Mouse (Mus musculus) liver, embryonic 14.5 days (tissue): ENCODE results near the gene Ntn1. TPM values are rescaled to one million over a fixed set of nuclear protein-coding genes. Genes with fewer than 3 reads are reported as not detected.
A peak's percentile ranks its signal among the peaks of the same experiment; 100 is the strongest.

Experiments used
- ATAC-seq: fragments of 200-750 bp; cut with Nextera tagmentation; 2 replicates; pipeline ENCODE4 v1.8.0; 2017; ENCODE audit warnings: moderate number of reproducible peaks, mild to moderate bottlenecking, moderate library complexity; ENCODE audit not compliant: insufficient read depth
- DNase-seq, 3 experiments: peaks; one replicate each; pipeline ENCODE4 v3.0.0-alpha.2; 2012 to 2013; ENCODE audit warnings: low read depth in 3 of 3, low spot score in 3 of 3
- H3K27ac ChIP-seq: fragments of 300-500 bp; sonication (generic); 2 replicates; pipeline ENCODE4 v1.5.1; 2014; ENCODE audit warnings: moderate library complexity, mild to moderate bottlenecking, control low read depth, inconsistent platforms
- H3K27me3 ChIP-seq: fragments of 300-500 bp; sonication (generic); 2 replicates; pipeline ENCODE4 v1.6.1; 2014; ENCODE audit warnings: mild to moderate bottlenecking, low read length, moderate library complexity; ENCODE audit not compliant: control insufficient read depth, insufficient read depth
- H3K36me3 ChIP-seq: fragments of 300-500 bp; sonication (generic); replicated peaks from 2 replicates; pipeline ENCODE4 v1.6.1; 2014; ENCODE audit warnings: low read depth; ENCODE audit not compliant: control insufficient read depth, insufficient read depth
- H3K4me1 ChIP-seq, 2 experiments: fragments of 200-500 bp in 1 of 2; fragments of 300-500 bp in 1 of 2; sonication (generic) in 1 of 2; replicated peaks; 2 replicates each; pipeline ENCODE4 v1.6.1; 2012 to 2014; ENCODE audit warnings: antibody characterized with exemption in 1 of 2, inconsistent platforms in 1 of 2, low read length in 1 of 2; ENCODE audit not compliant: control insufficient read depth in 2 of 2, insufficient read depth in 2 of 2
- H3K4me2 ChIP-seq: fragments of 300-500 bp; sonication (generic); 2 replicates; pipeline ENCODE4 v1.6.1; 2014; ENCODE audit warnings: low read depth, mild to moderate bottlenecking, control low read depth, moderate library complexity
- H3K4me3 ChIP-seq, 2 experiments: fragments of 200-500 bp in 1 of 2; fragments of 300-500 bp in 1 of 2; sonication (generic) in 1 of 2; 2 replicates each; pipeline ENCODE4 v1.5.1; 2012 to 2014; ENCODE audit warnings: low read depth in 2 of 2, low read length in 2 of 2, mild to moderate bottlenecking in 2 of 2, control low read depth in 1 of 2, inconsistent platforms in 1 of 2, moderate library complexity in 1 of 2; ENCODE audit not compliant: insufficient read depth in 1 of 2
- H3K9ac ChIP-seq: fragments of 300-500 bp; sonication (generic); replicated peaks from 2 replicates; pipeline ENCODE4 v1.6.1; 2014; ENCODE audit warnings: mild to moderate bottlenecking, control low read depth, moderate library complexity
- H3K9me3 ChIP-seq: fragments of 300-500 bp; sonication (generic); 2 replicates; pipeline ENCODE4 v1.6.1; 2016; ENCODE audit warnings: low read length, mixed read lengths; ENCODE audit not compliant: control insufficient read depth
- CTCF ChIP-seq: IDR thresholded peaks from 2 replicates; pipeline ENCODE4 v1.5.1; 2016; ENCODE audit warnings: antibody characterized with exemption, low read depth, control low read depth
- EP300 ChIP-seq: IDR thresholded peaks from 2 replicates; pipeline ENCODE4 v1.6.1; 2016; ENCODE audit warnings: antibody characterized with exemption, low read depth
- WGBS: fragments of 180-500 bp; shearing (Covaris S2); extraction: QIAGEN DNeasy Blood & Tissue Kit; methylation state at CpG from one replicate; pipeline ENCODE4 v1.1.7; 2014; ENCODE audit not compliant: insufficient replicate concordance; 5-methylcytosine and 5-hydroxymethylcytosine counted together
- polyA plus RNA-seq, 2 experiments: library from polyadenylated mRNA; depleted of rRNA in 1 of 2; stranded (reverse) in 1 of 2; unstranded in 1 of 2; fragments of >200 nt; fragmentation: Nextera tagmentation in 1 of 2; extraction: Ambion mirVana in 1 of 2; gene quantifications; 2 replicates each; pipeline versions ENCODE4 v1.2.1 to v1.2.3; 2012 to 2014

Gene Ntn1
- polyA plus RNA-seq, 2 experiments = 0.06 to 0.15 TPM

DNA sequence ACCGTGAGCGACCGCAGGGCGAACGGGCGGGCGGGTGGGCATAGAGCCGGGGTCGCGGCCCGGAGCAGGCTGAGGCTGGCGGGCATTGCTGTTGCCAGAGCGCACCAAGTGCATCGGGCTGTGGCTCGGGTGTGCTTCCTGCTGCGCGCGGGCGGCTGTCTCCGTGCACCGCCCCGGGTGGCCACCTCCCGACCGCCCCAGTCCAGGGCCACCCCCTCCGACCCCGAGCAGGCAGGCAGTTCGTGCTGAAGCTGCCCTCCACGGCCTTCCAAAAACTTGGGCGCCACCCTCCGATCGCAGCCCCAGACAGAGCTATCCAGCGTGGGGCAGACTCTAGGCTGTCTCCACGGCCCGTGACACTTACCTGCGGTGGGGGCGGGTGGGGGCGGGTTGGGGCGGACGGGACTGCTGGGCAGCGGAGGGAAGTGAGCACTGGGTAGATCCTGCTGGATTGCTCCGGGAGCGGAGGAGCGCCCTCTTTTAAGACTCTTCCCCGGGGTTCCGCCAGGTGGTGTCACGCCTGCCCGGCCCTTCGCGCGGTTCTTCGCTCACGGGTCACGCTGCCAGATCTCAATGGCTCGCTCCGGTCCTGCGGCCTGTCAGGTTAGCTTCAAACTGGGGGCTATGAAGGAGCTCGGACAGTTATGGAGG, 477 bp downstream of the Ntn1 start:
- TF ChIP-seq CTCF (no peak), EP300 (no peak)

DNA sequence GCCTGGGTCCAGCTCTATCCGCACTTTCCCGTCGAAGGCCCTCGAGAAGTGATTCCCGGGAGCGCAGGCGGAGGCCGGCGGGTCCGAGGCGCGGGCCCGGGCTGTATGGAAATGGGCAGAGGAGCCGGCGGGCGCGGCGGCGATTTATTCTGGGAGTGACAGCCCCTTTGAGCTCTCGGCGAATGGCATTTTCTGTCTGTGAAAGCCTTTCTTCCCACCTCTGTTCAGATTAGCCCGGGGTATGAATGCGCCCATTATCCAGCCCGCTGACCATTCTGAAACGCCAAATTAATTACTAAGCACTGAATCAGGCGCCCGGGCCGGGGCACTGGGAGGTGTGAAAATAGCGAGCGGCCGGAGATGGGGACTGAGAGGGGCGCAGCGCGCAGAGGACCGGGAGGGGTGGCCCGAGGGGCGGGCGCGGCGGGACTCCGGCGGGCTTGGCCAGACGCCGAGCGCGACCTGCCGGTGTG, 1.0 kb downstream of the Ntn1 start:
- no peak for DNase-seq
- H3K27ac ChIP-seq = no peak overlapping the region
- ATAC-seq = no peak
- H3K9me3 ChIP-seq = no peaks in the 10 kb centered on the region
- H3K4me2 ChIP-seq = peak overlapping the region; percentile 19
- H3K9ac ChIP-seq = no peak overlapping the region
- H3K36me3 ChIP-seq = no peaks in the 10 kb centered on the region
- TF ChIP-seq EP300 (no peak), CTCF (no peak)
- H3K4me1 ChIP-seq = no peaks in the 10 kb centered on the region
- WGBS = 1% methylated on average over 36 of the region's 47 CpGs
- peaks cover 63% of the 10 kb centered on the region for H3K27me3 ChIP-seq
- H3K4me3 ChIP-seq = peak overlapping the region in 1 of 2 experiments; percentile 11; a peak in 1 of 4 replicates

More for the DNA sequence above, 477 bp downstream of the Ntn1 start:
- Histone ChIP-seq H3K27ac (no peak overlapping the region), H3K4me2 (peak overlapping the region; percentile 19), H3K4me3 (peak overlapping the region in 1 of 2 experiments; percentile 11; a peak in 1 of 4 replicates), H3K27me3 (peaks cover 59% of the 10 kb centered on the region), H3K9me3 (no peaks in the 10 kb centered on the region), H3K4me1 (no peaks in the 10 kb centered on the region), H3K9ac (no peak overlapping the region), H3K36me3 (no peaks in the 10 kb centered on the region)
- no peak for ATAC-seq
- no peak for DNase-seq
- WGBS = 2% methylated on average over 46 of the region's 57 CpGs

DNA sequence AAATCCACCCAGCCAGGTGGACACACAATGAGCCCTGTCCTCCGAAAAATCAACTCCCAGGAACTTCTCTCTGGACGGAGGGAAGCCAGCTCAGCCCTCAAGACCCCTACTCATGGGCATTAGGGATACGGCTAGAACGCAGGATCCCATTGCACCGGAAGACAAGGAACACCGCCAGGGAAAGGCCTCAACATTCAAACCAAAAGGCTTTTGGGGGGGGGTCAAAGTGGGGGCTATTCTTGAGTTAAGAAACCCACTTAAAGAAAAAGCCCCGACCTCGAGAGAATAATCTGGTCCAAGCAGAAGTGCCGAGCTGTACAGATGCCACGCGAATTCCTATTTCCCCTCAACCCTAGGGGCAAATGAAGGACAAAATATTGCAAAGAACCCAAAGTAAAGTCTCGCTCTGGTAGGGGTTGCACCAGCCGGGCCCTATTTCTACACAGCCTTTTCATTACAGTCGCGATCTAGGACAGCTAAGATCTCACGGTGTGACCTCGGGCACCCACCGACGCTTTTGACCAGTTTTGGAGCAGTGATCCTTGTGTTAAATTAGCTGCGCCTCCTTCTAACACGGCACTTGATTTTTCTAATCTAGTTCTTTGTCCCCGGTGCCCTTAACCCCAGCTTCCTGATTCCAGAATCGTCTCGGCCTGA, 1.6 kb downstream of the Ntn1 start:
- Histone ChIP-seq H3K4me3 (no peak overlapping the region), H3K27ac (no peak overlapping the region), H3K27me3 (peaks cover 64% of the 10 kb centered on the region), H3K9ac (no peak overlapping the region), H3K4me1 (no peaks in the 10 kb centered on the region), H3K36me3 (no peaks in the 10 kb centered on the region), H3K4me2 (no peak overlapping the region), H3K9me3 (no peaks in the 10 kb centered on the region)
- TF ChIP-seq CTCF (no peak), EP300 (no peak)
- DNase-seq (no peak), ATAC-seq (no peak)
- 6% methylated on average over 24 of the region's 24 CpGs for WGBS

DNA sequence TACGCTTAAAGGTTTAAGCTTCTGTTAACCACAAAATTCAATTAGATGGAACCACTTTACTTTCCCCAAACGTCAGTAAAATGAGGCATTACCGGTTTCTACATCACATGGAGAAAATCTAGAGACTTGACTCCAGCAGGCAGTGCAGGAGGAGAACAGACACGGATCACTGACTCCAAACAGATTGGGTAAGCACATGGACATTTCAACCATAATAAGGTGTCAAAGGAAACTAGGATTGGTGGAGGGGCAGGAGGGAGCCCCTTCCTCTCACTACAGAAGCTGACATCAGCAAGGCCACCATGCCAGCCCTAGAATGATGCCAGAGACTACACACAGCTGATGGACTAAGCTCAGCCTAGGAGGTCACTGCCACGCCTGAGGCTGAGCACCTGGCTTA, 5.1 kb downstream of the Ntn1 start:
- no peak for DNase-seq
- Histone ChIP-seq H3K36me3 (no peaks in the 10 kb centered on the region), H3K27me3 (peaks cover 74% of the 10 kb centered on the region), H3K4me3 (no peak overlapping the region), H3K27ac (no peak overlapping the region), H3K9ac (no peak overlapping the region), H3K4me2 (no peak overlapping the region), H3K9me3 (no peaks in the 10 kb centered on the region), H3K4me1 (no peaks in the 10 kb centered on the region)
- 40% methylated on average over 5 of the region's 5 CpGs for WGBS
- TF ChIP-seq EP300 (no peak), CTCF (no peak)
- no peak for ATAC-seq

DNA sequence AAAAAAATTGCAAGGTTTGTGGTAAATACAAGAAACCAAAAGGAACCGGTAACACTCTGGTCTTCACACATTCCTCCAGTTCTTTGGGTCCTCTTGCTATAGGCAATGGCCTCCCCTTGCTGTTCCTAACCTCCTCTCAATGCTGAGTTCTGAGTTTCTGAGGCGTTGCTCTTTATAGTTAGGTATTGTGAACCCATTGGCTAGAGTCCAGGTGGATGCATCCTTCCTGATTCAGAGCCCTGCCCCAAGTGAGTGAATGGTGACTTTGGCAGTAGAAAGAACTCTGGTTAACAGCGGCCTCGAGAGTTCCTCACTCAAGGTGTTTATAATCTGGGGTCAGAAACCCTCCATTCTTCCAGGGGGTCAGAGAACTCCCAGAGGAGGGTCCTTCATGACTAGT, 5.9 kb downstream of the Ntn1 start:
- ATAC-seq = no peak
- 35% methylated on average over 4 of the region's 4 CpGs for WGBS

More for the DNA sequence above, 5.9 kb downstream of the Ntn1 start:
- DNase-seq = no peak
- Histone ChIP-seq H3K27me3 (peaks cover 70% of the 10 kb centered on the region), H3K4me1 (no peaks in the 10 kb centered on the region), H3K9ac (no peak overlapping the region), H3K9me3 (no peaks in the 10 kb centered on the region), H3K27ac (no peak overlapping the region), H3K4me2 (no peak overlapping the region), H3K4me3 (no peak overlapping the region), H3K36me3 (no peaks in the 10 kb centered on the region)
- TF ChIP-seq CTCF (no peak), EP300 (no peak)
